Mouse (Mus musculus): ENCODE data around the gene Gpc4. TPM values are rescaled to one million over a fixed set of nuclear protein-coding genes. Genes with fewer than 3 reads are reported as not detected.

Gene Gpc4
- 41.9 and 44.4 TPM in 2 replicates for polyA plus RNA-seq (2016; fragmentation: Nextera tagmentation; extraction: Ambion mirVana)

GRCm38 (mm10) chrX:52164738-52165554 is at the start of gene Gpc4:
Gene Gpc4, minus strand, starts transcription at chrX:52165252.
- H3K9me3 ChIP-seq, result no peaks in the 10 kb centered on the region
- peak within 1 kb of the TSS; percentile 54 for H3K4me3 ChIP-seq
- peaks cover 12% of the 10 kb centered on the region; the same call in 1 of the 2 replicates for H3K27me3 ChIP-seq
- peak within 1 kb of the TSS; percentile 63; the same call in 1 of the 2 replicates for H3K27ac ChIP-seq
- WGBS, result 19% methylated on average over 68 of the region's 76 CpGs
- no peaks in the 10 kb centered on the region for H3K36me3 ChIP-seq
- peak within 1 kb of the TSS; percentile 71 for H3K9ac ChIP-seq
- ATAC-seq (ENCODE audit: insufficient number of reproducible peaks, insufficient read depth, low FRiP score, low TSS enrichment), result peak; percentile 91
- H3K4me2 ChIP-seq (replicated peaks), result peak within 1 kb of the TSS; percentile 57
- no peaks in the 10 kb centered on the region for H3K4me1 ChIP-seq

- no peak overlapping the region for H3K4me3 ChIP-seq
- H3K9me3 ChIP-seq, result no peaks in the 10 kb centered on the region
- no peak overlapping the region for H3K4me2 ChIP-seq (replicated peaks)
- H3K9ac ChIP-seq, result no peak overlapping the region
- 53% methylated on average over 4 of the region's 4 CpGs for WGBS
- H3K4me1 ChIP-seq, result no peaks in the 10 kb centered on the region
- no peaks in the 10 kb centered on the region for H3K27me3 ChIP-seq
- no peak overlapping the region for H3K27ac ChIP-seq
- ATAC-seq (ENCODE audit: insufficient number of reproducible peaks, insufficient read depth, low FRiP score, low TSS enrichment), result no peak
- no peaks in the 10 kb centered on the region for H3K36me3 ChIP-seq
Measured at GRCm38 (mm10) chrX:52212846-52213245, 47.8 kb upstream of the Gpc4 start.

GRCm38 (mm10) chrX:52199836-52200235 is 34.8 kb upstream of the Gpc4 start:
- Histone ChIP-seq H3K9ac (no peak overlapping the region), H3K36me3 (no peaks in the 10 kb centered on the region), H3K4me3 (no peak overlapping the region), H3K9me3 (no peaks in the 10 kb centered on the region), H3K4me1 (peaks cover 5% of the 10 kb centered on the region; the same call in 1 of the 2 replicates), H3K4me2 (replicated peaks) (no peak overlapping the region), H3K27ac (no peak overlapping the region), H3K27me3 (no peaks in the 10 kb centered on the region)
- WGBS, result 28% methylated on average over 6 of the region's 6 CpGs
- ATAC-seq (ENCODE audit: insufficient number of reproducible peaks, insufficient read depth, low FRiP score, low TSS enrichment), result 0 out of 2 replicates have a peak, but pooled peaks have one; percentile 41

GRCm38 (mm10) chrX:52193311-52193968 is 28.4 kb upstream of the Gpc4 start:
- Histone ChIP-seq H3K4me2 (replicated peaks) (0 out of 2 replicates have a peak overlapping the region, but pooled peaks have one; percentile 7), H3K9ac (no peak overlapping the region), H3K36me3 (no peaks in the 10 kb centered on the region), H3K4me3 (no peak overlapping the region), H3K4me1 (no peaks in the 10 kb centered on the region), H3K9me3 (no peaks in the 10 kb centered on the region), H3K27ac (no peak overlapping the region), H3K27me3 (no peaks in the 10 kb centered on the region)
- no peak for ATAC-seq (ENCODE audit: insufficient number of reproducible peaks, insufficient read depth, low FRiP score, low TSS enrichment)
- 27% methylated on average over 4 of the region's 4 CpGs for WGBS

GRCm38 (mm10) chrX:52189094-52189493 is 24.0 kb upstream of the Gpc4 start:
- no peak overlapping the region for H3K4me2 ChIP-seq (replicated peaks)
- H3K9ac ChIP-seq, result no peak overlapping the region
- H3K4me3 ChIP-seq, result no peak overlapping the region
- H3K4me1 ChIP-seq, result 0 out of 2 replicates have a peak, but pooled peaks cover under 1% of the 10 kb centered on the region
- no peaks in the 10 kb centered on the region for H3K9me3 ChIP-seq
- 0 out of 2 replicates have a peak, but pooled peaks cover 2% of the 10 kb centered on the region for H3K27me3 ChIP-seq
- no peak for ATAC-seq (ENCODE audit: insufficient number of reproducible peaks, insufficient read depth, low FRiP score, low TSS enrichment)
- WGBS, result 28% methylated on average over 4 of the region's 4 CpGs
- H3K27ac ChIP-seq, result no peak overlapping the region
- no peaks in the 10 kb centered on the region for H3K36me3 ChIP-seq

GRCm38 (mm10) chrX:52183551-52184442 is 18.7 kb upstream of the Gpc4 start:
- H3K27ac ChIP-seq, result no peak overlapping the region
- H3K4me1 ChIP-seq, result 0 out of 2 replicates have a peak, but pooled peaks cover 3% of the 10 kb centered on the region
- no peaks in the 10 kb centered on the region for H3K36me3 ChIP-seq
- no peak overlapping the region for H3K9ac ChIP-seq
- no peaks in the 10 kb centered on the region for H3K9me3 ChIP-seq
- 32% methylated on average over 5 of the region's 5 CpGs for WGBS
- no peak overlapping the region for H3K4me3 ChIP-seq
- no peak overlapping the region for H3K4me2 ChIP-seq (replicated peaks)
- H3K27me3 ChIP-seq, result 0 out of 2 replicates have a peak, but pooled peaks cover 2% of the 10 kb centered on the region
- ATAC-seq (ENCODE audit: insufficient number of reproducible peaks, insufficient read depth, low FRiP score, low TSS enrichment), result no peak

- Histone ChIP-seq H3K9ac (no peak overlapping the region), H3K36me3 (no peaks in the 10 kb centered on the region), H3K27me3 (no peaks in the 10 kb centered on the region), H3K4me1 (0 out of 2 replicates have a peak, but pooled peaks cover 3% of the 10 kb centered on the region), H3K4me3 (no peak overlapping the region), H3K4me2 (replicated peaks) (no peak overlapping the region), H3K9me3 (no peaks in the 10 kb centered on the region), H3K27ac (no peak overlapping the region)
- ATAC-seq (ENCODE audit: insufficient number of reproducible peaks, insufficient read depth, low FRiP score, low TSS enrichment), result no peak
- 64% methylated on average over 2 of the region's 2 CpGs for WGBS
Measured at GRCm38 (mm10) chrX:52181401-52181800, 16.3 kb upstream of the Gpc4 start.

- Histone ChIP-seq H3K4me3 (no peak overlapping the region), H3K27me3 (no peaks in the 10 kb centered on the region), H3K9me3 (no peaks in the 10 kb centered on the region), H3K4me1 (no peaks in the 10 kb centered on the region), H3K36me3 (no peaks in the 10 kb centered on the region), H3K27ac (no peak overlapping the region), H3K9ac (no peak overlapping the region), H3K4me2 (replicated peaks) (no peak overlapping the region)
- no peak for ATAC-seq (ENCODE audit: insufficient number of reproducible peaks, insufficient read depth, low FRiP score, low TSS enrichment)
- WGBS, result 74% methylated on average over 4 of the region's 4 CpGs
Measured at GRCm38 (mm10) chrX:52177067-52177466, 12.0 kb upstream of the Gpc4 start.

- H3K27me3 ChIP-seq, result peaks cover 12% of the 10 kb centered on the region; the same call in 1 of the 2 replicates
- H3K4me2 ChIP-seq (replicated peaks), result no peak overlapping the region
- ATAC-seq (ENCODE audit: insufficient number of reproducible peaks, insufficient read depth, low FRiP score, low TSS enrichment), result no peak
- no peak overlapping the region for H3K27ac ChIP-seq
- WGBS, result 50% methylated on average over 6 of the region's 6 CpGs
- no peaks in the 10 kb centered on the region for H3K4me1 ChIP-seq
- no peak overlapping the region for H3K4me3 ChIP-seq
- no peak overlapping the region for H3K9ac ChIP-seq
- no peaks in the 10 kb centered on the region for H3K36me3 ChIP-seq
- H3K9me3 ChIP-seq, result no peaks in the 10 kb centered on the region
Measured at GRCm38 (mm10) chrX:52167519-52168244, 2.6 kb upstream of the Gpc4 start.

- 0 out of 2 replicates have a peak, but pooled peaks have one; percentile 48 for ATAC-seq (ENCODE audit: insufficient number of reproducible peaks, insufficient read depth, low FRiP score, low TSS enrichment)
Measured at GRCm38 (mm10) chrX:52165555-52165938, 495 bp upstream of the Gpc4 start.

More at GRCm38 (mm10) chrX:52165555-52165938, 495 bp upstream of the Gpc4 start:
- Histone ChIP-seq H3K27ac (no peak overlapping the region), H3K4me3 (peak overlapping the region; percentile 54), H3K36me3 (no peaks in the 10 kb centered on the region), H3K9ac (no peak overlapping the region), H3K9me3 (no peaks in the 10 kb centered on the region), H3K4me1 (no peaks in the 10 kb centered on the region), H3K4me2 (replicated peaks) (peak overlapping the region; percentile 57), H3K27me3 (peaks cover 12% of the 10 kb centered on the region; the same call in 1 of the 2 replicates)
- 32% methylated on average over 5 of the region's 7 CpGs for WGBS
